Mouse (Mus musculus): ENCODE results near the gene Syt3. TPM values are rescaled to one million over a fixed set of nuclear protein-coding genes. Genes with fewer than 3 reads are reported as not detected.
A peak's percentile ranks its signal among the peaks of the same experiment; 100 is the strongest.

Gene Syt3
- polyA plus RNA-seq, 1 experiment: not detected

GRCm38 (mm10) chr7:44343459-44344015 lies 40.4 kb upstream of the Syt3 start:
- Histone ChIP-seq H3K4me3 (replicated peaks) (no peak overlapping the region), H3K27me3 (replicated peaks) (peaks cover 92% of the 10 kb centered on the region), H3K4me1 (peaks cover 6% of the 10 kb centered on the region; the same call in 1 of the 2 replicates), H3K36me3 (replicated peaks; ENCODE audit: low read length) (no peaks in the 10 kb centered on the region), H3K9me3 (no peaks in the 10 kb centered on the region)
- TF ChIP-seq GATA1 (IDR thresholded peaks at IDR 0.05; ENCODE audit: borderline replicate concordance, low read length) (no peak), FLI1 (IDR thresholded peaks at IDR 0.05; ENCODE audit: low read length) (no peak)

GRCm38 (mm10) chr7:44344622-44345021 lies 39.3 kb upstream of the Syt3 start:
- Histone ChIP-seq H3K27me3 (replicated peaks) (peaks cover 92% of the 10 kb centered on the region), H3K4me3 (replicated peaks) (peak overlapping the region; percentile 83), H3K4me1 (peaks cover 6% of the 10 kb centered on the region; the same call in 1 of the 2 replicates), H3K36me3 (replicated peaks; ENCODE audit: low read length) (no peaks in the 10 kb centered on the region), H3K9me3 (no peaks in the 10 kb centered on the region)
- no peak for TF ChIP-seq GATA1 (IDR thresholded peaks at IDR 0.05; ENCODE audit: borderline replicate concordance, low read length)
- no peak for TF ChIP-seq FLI1 (IDR thresholded peaks at IDR 0.05; ENCODE audit: low read length)

- no peak overlapping the region for H3K4me3 ChIP-seq (replicated peaks)
- TF ChIP-seq GATA1 (IDR thresholded peaks at IDR 0.05; ENCODE audit: borderline replicate concordance, low read length): no peak
- TF ChIP-seq FLI1 (IDR thresholded peaks at IDR 0.05; ENCODE audit: low read length): no peak
- H3K9me3 ChIP-seq: no peaks in the 10 kb centered on the region
- H3K36me3 ChIP-seq (replicated peaks; ENCODE audit: low read length): no peaks in the 10 kb centered on the region
- H3K27me3 ChIP-seq (replicated peaks): peaks cover 93% of the 10 kb centered on the region
- H3K4me1 ChIP-seq: peaks cover 42% of the 10 kb centered on the region
These were observed 34.9 kb upstream of the Syt3 start for GRCm38 (mm10) chr7:44349043-44349442.

- TF ChIP-seq GATA1 (IDR thresholded peaks at IDR 0.05; ENCODE audit: borderline replicate concordance, low read length) (no peak), FLI1 (IDR thresholded peaks at IDR 0.05; ENCODE audit: low read length) (no peak)
- peaks cover 37% of the 10 kb centered on the region for H3K4me1 ChIP-seq
- H3K4me3 ChIP-seq (replicated peaks): peak overlapping the region; percentile 60
- no peaks in the 10 kb centered on the region for H3K9me3 ChIP-seq
- peaks cover 97% of the 10 kb centered on the region for H3K27me3 ChIP-seq (replicated peaks)
- no peaks in the 10 kb centered on the region for H3K36me3 ChIP-seq (replicated peaks; ENCODE audit: low read length)
These were observed 32.8 kb upstream of the Syt3 start for GRCm38 (mm10) chr7:44350957-44351711.

- TF ChIP-seq FLI1 (IDR thresholded peaks at IDR 0.05; ENCODE audit: low read length) (no peak), GATA1 (IDR thresholded peaks at IDR 0.05; ENCODE audit: borderline replicate concordance, low read length) (no peak)
- peaks cover 99% of the 10 kb centered on the region for H3K27me3 ChIP-seq (replicated peaks)
- no peaks in the 10 kb centered on the region for H3K9me3 ChIP-seq
- no peaks in the 10 kb centered on the region for H3K36me3 ChIP-seq (replicated peaks; ENCODE audit: low read length)
- H3K4me1 ChIP-seq: peaks cover 44% of the 10 kb centered on the region
- H3K4me3 ChIP-seq (replicated peaks): no peak overlapping the region
These were observed 31.8 kb upstream of the Syt3 start for GRCm38 (mm10) chr7:44351881-44352749.

GRCm38 (mm10) chr7:44352750-44353600 lies 30.9 kb upstream of the Syt3 start:
- Histone ChIP-seq H3K9me3 (no peaks in the 10 kb centered on the region), H3K4me3 (replicated peaks) (no peak overlapping the region), H3K27me3 (replicated peaks) (peaks cover 99% of the 10 kb centered on the region), H3K36me3 (replicated peaks; ENCODE audit: low read length) (no peaks in the 10 kb centered on the region), H3K4me1 (peaks cover 49% of the 10 kb centered on the region)
- TF ChIP-seq GATA1 (IDR thresholded peaks at IDR 0.05; ENCODE audit: borderline replicate concordance, low read length) (no peak), FLI1 (IDR thresholded peaks at IDR 0.05; ENCODE audit: low read length) (no peak)

GRCm38 (mm10) chr7:44353601-44354340 lies 30.1 kb upstream of the Syt3 start:
- Histone ChIP-seq H3K36me3 (replicated peaks; ENCODE audit: low read length) (no peaks in the 10 kb centered on the region), H3K4me3 (replicated peaks) (no peak overlapping the region), H3K9me3 (no peaks in the 10 kb centered on the region), H3K4me1 (peaks cover 51% of the 10 kb centered on the region), H3K27me3 (replicated peaks) (peaks cover 97% of the 10 kb centered on the region)
- TF ChIP-seq GATA1 (IDR thresholded peaks at IDR 0.05; ENCODE audit: borderline replicate concordance, low read length) (no peak), FLI1 (IDR thresholded peaks at IDR 0.05; ENCODE audit: low read length) (no peak)

GRCm38 (mm10) chr7:44355411-44355810 lies 28.5 kb upstream of the Syt3 start:
- no peaks in the 10 kb centered on the region for H3K36me3 ChIP-seq (replicated peaks; ENCODE audit: low read length)
- no peak for TF ChIP-seq GATA1 (IDR thresholded peaks at IDR 0.05; ENCODE audit: borderline replicate concordance, low read length)
- TF ChIP-seq FLI1 (IDR thresholded peaks at IDR 0.05; ENCODE audit: low read length): no peak
- H3K27me3 ChIP-seq (replicated peaks): peaks cover 94% of the 10 kb centered on the region
- no peak overlapping the region for H3K4me3 ChIP-seq (replicated peaks)
- H3K4me1 ChIP-seq: peaks cover 58% of the 10 kb centered on the region
- H3K9me3 ChIP-seq: no peaks in the 10 kb centered on the region
